Mouse (Mus musculus) lung, embryonic 14.5 days (tissue): ENCODE data around the gene Tbc1d10b. TPM values are rescaled to one million over a fixed set of nuclear protein-coding genes. Genes with fewer than 3 reads are reported as not detected.

Source experiments
- ATAC-seq: fragments of 200-750 bp; cut with Nextera tagmentation; 2 replicates; pipeline ENCODE4 v1.8.0; 2017; ENCODE audit warnings: mild to moderate bottlenecking, moderate TSS enrichment, moderate library complexity; ENCODE audit not compliant: insufficient read depth
- DNase-seq: peaks from one replicate; pipeline ENCODE4 v3.0.0-alpha.2; 2015
- H3K27ac ChIP-seq: fragments of 300-500 bp; sonication (generic); 2 replicates; pipeline ENCODE4 v1.5.1; 2014; ENCODE audit warnings: low read depth, mild to moderate bottlenecking, moderate library complexity
- H3K27me3 ChIP-seq: fragments of 300-500 bp; sonication (generic); 2 replicates; pipeline ENCODE4 v1.6.1; 2014; ENCODE audit warnings: low read length, control low read depth; ENCODE audit not compliant: insufficient read depth
- H3K36me3 ChIP-seq: fragments of 300-500 bp; sonication (generic); 2 replicates; pipeline ENCODE4 v1.6.1; 2014; ENCODE audit warnings: control low read depth; ENCODE audit not compliant: insufficient read depth
- H3K4me1 ChIP-seq: fragments of 300-500 bp; sonication (generic); 2 replicates; pipeline ENCODE4 v1.6.1; 2014; ENCODE audit warnings: antibody characterized with exemption, control low read depth; ENCODE audit not compliant: insufficient read depth
- H3K4me2 ChIP-seq: fragments of 300-500 bp; sonication (generic); 2 replicates; pipeline ENCODE4 v1.6.1; 2014; ENCODE audit warnings: mild to moderate bottlenecking
- H3K4me3 ChIP-seq: fragments of 300-500 bp; sonication (generic); 2 replicates; pipeline ENCODE4 v1.5.1; 2014; ENCODE audit warnings: low read depth, low read length
- H3K9ac ChIP-seq: fragments of 300-500 bp; sonication (generic); 2 replicates; pipeline ENCODE4 v1.6.1; 2014
- H3K9me3 ChIP-seq: fragments of 300-500 bp; sonication (generic); 2 replicates; pipeline ENCODE4 v1.6.1; 2016; ENCODE audit warnings: low read depth, low read length, control low read depth
- CTCF ChIP-seq: IDR thresholded peaks from 2 replicates; pipeline ENCODE4 v1.5.1; 2016; ENCODE audit warnings: antibody characterized with exemption, low read depth
- WGBS: fragments of 180-500 bp; shearing (Covaris S2); extraction: QIAGEN DNeasy Blood & Tissue Kit; methylation state at CpG from one replicate; pipeline ENCODE4 v1.1.7; 2014; 5-methylcytosine and 5-hydroxymethylcytosine counted together
- polyA plus RNA-seq: library from polyadenylated mRNA; unstranded; fragments of >200 nt; fragmentation: Nextera tagmentation; extraction: Ambion mirVana; gene quantifications from 2 replicates; pipeline ENCODE4 v1.2.1, GENCODE M21; 2014

Tbc1d10b gene
- polyA plus RNA-seq, 1 experiment from 2014 or later = 33.7 TPM

- H3K27me3 ChIP-seq = no peaks in the 10 kb centered on the region
- no peak overlapping the region for H3K9ac ChIP-seq
- H3K36me3 ChIP-seq = no peaks in the 10 kb centered on the region
- H3K4me3 ChIP-seq = no peak overlapping the region
- DNase-seq (no peak), ATAC-seq (no peak)
- WGBS = 51% methylated on average over 2 of the region's 2 CpGs
- H3K27ac ChIP-seq = no peak overlapping the region
- H3K4me2 ChIP-seq = no peak overlapping the region
- no peak for TF ChIP-seq CTCF
- no peaks in the 10 kb centered on the region for H3K4me1 ChIP-seq
- H3K9me3 ChIP-seq = no peaks in the 10 kb centered on the region
Observed at GRCm38 (mm10) chr7:127180783-127181182, 27.5 kb downstream of the Tbc1d10b start.

- no peak overlapping the region for H3K9ac ChIP-seq
- H3K27me3 ChIP-seq = no peaks in the 10 kb centered on the region
- TF ChIP-seq CTCF = no peak
- WGBS = 70% methylated on average over 4 of the region's 4 CpGs
- no peak overlapping the region for H3K4me2 ChIP-seq
- H3K36me3 ChIP-seq = no peaks in the 10 kb centered on the region
- no peaks in the 10 kb centered on the region for H3K4me1 ChIP-seq
- no peak overlapping the region for H3K27ac ChIP-seq
- DNase-seq (no peak), ATAC-seq (no peak)
- no peak overlapping the region for H3K4me3 ChIP-seq
- H3K9me3 ChIP-seq = no peaks in the 10 kb centered on the region
Observed at GRCm38 (mm10) chr7:127176937-127177336, 31.3 kb downstream of the Tbc1d10b start.

- H3K36me3 ChIP-seq = no peaks in the 10 kb centered on the region
- no peak overlapping the region for H3K27ac ChIP-seq
- ATAC-seq = no peak
- no peak for DNase-seq
- H3K9me3 ChIP-seq = no peaks in the 10 kb centered on the region
- H3K4me2 ChIP-seq = no peak overlapping the region
- H3K27me3 ChIP-seq = no peaks in the 10 kb centered on the region
- no peak for TF ChIP-seq CTCF
- WGBS = 63% methylated on average over 5 of the region's 5 CpGs
- no peaks in the 10 kb centered on the region for H3K4me1 ChIP-seq
- H3K4me3 ChIP-seq = no peak overlapping the region
- no peak overlapping the region for H3K9ac ChIP-seq
Observed at GRCm38 (mm10) chr7:127166501-127166900, 41.8 kb downstream of the Tbc1d10b start.

- Histone ChIP-seq H3K27me3 (no peaks in the 10 kb centered on the region), H3K4me1 (no peaks in the 10 kb centered on the region), H3K9me3 (no peaks in the 10 kb centered on the region), H3K36me3 (no peaks in the 10 kb centered on the region), H3K4me3 (no peak overlapping the region), H3K27ac (no peak overlapping the region), H3K4me2 (no peak overlapping the region), H3K9ac (no peak overlapping the region)
- TF ChIP-seq CTCF = no peak
- 74% methylated on average over 12 of the region's 12 CpGs for WGBS
- ATAC-seq = no peak
- no peak for DNase-seq
Observed at GRCm38 (mm10) chr7:127165607-127166493, 42.4 kb downstream of the Tbc1d10b start.

DNA sequence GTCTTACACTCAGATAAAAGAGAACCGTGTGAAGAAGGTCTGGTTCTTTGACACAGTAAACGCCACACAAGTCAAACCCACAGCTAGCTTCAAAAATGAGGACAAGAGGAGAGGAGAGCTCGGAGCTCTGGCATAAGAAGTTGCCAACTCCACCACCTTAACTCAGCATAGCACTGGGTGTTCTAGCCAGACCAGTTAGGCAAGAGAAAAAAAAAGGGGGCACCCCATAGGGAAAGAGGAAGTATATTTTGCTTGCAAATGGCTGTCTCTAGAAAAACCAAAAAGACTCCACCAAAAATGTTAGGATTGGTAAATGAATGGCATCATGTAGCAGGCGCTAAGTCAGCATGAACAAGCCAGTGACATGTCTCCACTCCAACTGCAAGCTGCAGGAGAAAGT, 44.3 kb downstream of the Tbc1d10b start:
- 72% methylated on average over 4 of the region's 4 CpGs for WGBS
- no peak overlapping the region for H3K4me3 ChIP-seq
- no peaks in the 10 kb centered on the region for H3K27me3 ChIP-seq
- H3K27ac ChIP-seq = no peak overlapping the region
- no peaks in the 10 kb centered on the region for H3K36me3 ChIP-seq
- H3K9ac ChIP-seq = no peak overlapping the region
- no peak overlapping the region for H3K4me2 ChIP-seq
- no peaks in the 10 kb centered on the region for H3K4me1 ChIP-seq
- ATAC-seq = no peak
- no peak for TF ChIP-seq CTCF
- H3K9me3 ChIP-seq = no peaks in the 10 kb centered on the region
- no peak for DNase-seq

GRCm38 (mm10) chr7:127162546-127162945, 45.7 kb downstream of the Tbc1d10b start:
- Histone ChIP-seq H3K4me1 (no peaks in the 10 kb centered on the region), H3K4me3 (no peak overlapping the region), H3K27me3 (no peaks in the 10 kb centered on the region), H3K9ac (no peak overlapping the region), H3K36me3 (no peaks in the 10 kb centered on the region), H3K4me2 (no peak overlapping the region), H3K27ac (no peak overlapping the region), H3K9me3 (no peaks in the 10 kb centered on the region)
- TF ChIP-seq CTCF = no peak
- 80% methylated on average over 5 of the region's 5 CpGs for WGBS
- ATAC-seq = no peak
- DNase-seq = no peak

DNA sequence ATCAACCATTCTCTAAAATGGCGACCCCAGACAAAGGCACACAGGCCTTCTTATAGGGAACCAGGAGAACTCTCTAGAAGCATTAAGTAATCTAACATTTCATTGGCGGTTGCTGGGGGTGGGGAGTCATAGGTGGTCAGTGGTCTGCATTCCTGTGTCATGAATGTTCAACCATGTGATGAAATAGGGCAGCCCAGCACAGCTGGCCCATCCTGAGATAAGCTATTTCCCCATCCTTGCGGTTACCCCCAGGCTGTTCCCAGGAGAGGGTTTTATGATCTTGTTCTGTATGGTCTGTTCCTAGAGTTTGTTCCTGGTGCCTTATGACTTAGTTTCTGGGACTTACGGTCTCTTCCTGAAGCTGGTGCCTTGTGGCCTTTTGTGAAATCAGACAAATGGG, 50.7 kb downstream of the Tbc1d10b start:
- no peak overlapping the region for H3K27ac ChIP-seq
- no peaks in the 10 kb centered on the region for H3K27me3 ChIP-seq
- 81% methylated on average over 4 of the region's 4 CpGs for WGBS
- no peak for ATAC-seq
- no peaks in the 10 kb centered on the region for H3K36me3 ChIP-seq
- no peak for TF ChIP-seq CTCF
- H3K4me1 ChIP-seq = no peaks in the 10 kb centered on the region
- no peak for DNase-seq
- no peak overlapping the region for H3K4me2 ChIP-seq
- no peak overlapping the region for H3K4me3 ChIP-seq
- no peaks in the 10 kb centered on the region for H3K9me3 ChIP-seq
- no peak overlapping the region for H3K9ac ChIP-seq
